Mouse (Mus musculus): ENCODE results near the gene Pon3.

- no peak for TF ChIP-seq CTCF (IDR thresholded peaks at IDR 0.05; ENCODE audit: extremely low read depth, insufficient read depth, low read length)
- no peak for TF ChIP-seq POLR2A (IDR thresholded peaks at IDR 0.05; ENCODE audit: extremely low read depth, insufficient read depth, low read length)
Measured at GRCm38 (mm10) chr6:5277972-5278371, 21.9 kb upstream of the Pon3 start.
